ENCODE assay signal across 17 mouse cellular contexts in the genomic region with DNA sequence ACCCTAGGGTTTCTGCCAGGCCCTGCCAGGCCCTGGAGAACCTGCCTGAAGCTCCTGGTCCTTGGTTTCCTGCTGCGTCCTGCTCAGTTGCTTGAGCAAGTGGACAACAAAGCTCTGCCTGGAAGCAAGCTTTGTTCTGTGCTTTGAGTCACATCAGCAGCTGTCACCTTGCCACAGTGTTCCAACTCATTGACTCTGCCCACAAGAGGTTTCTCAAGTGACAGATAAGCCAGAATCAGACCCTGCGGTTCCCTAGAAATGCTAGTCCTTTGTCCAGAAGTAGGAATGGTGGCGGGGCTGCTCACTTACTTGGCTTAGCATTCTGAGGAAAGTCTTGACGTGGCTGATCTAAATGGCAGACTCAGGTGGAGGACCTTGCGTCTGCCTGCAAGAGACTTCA. TPM values are rescaled to one million over a fixed set of nuclear protein-coding genes. Genes with fewer than 3 reads are reported as not detected.
DNase-seq lines count a peak whose midpoint lies in the region; ATAC-seq lines count a peak whose summit lies in the region.
"Had no signal": no experiment of that assay in that cellular context is flagged by ENCODE, and none has a peak within 500 bp of the region (broad histone marks: within the 10 kb centered on the region; RNA-seq: fewer than 3 reads in every experiment).

No protein-coding gene starts in this region.

- no peaks in the 10 kb centered on the region for H3K9me3 ChIP-seq in embryonic facial prominence, embryonic 14.5 days (ENCODE audit: control insufficient read depth, low read length)
- H3K9me3 ChIP-seq in embryonic facial prominence, embryonic 10.5 days = no peaks in the 10 kb centered on the region
- H3K9me3 ChIP-seq: intestine, embryonic 15.5 days; limb, embryonic 12.5 days; midbrain, embryonic 12.5 days; neural tube, embryonic 13.5 days had no signal

- H3K27ac ChIP-seq in embryonic facial prominence, embryonic 14.5 days (replicated peaks; ENCODE audit: low read depth, low read length) = no peak overlapping the region
- no peak overlapping the region for H3K27ac ChIP-seq in embryonic facial prominence, embryonic 10.5 days (replicated peaks)
- H3K27ac ChIP-seq: intestine, embryonic 15.5 days; limb, embryonic 12.5 days; midbrain, embryonic 12.5 days; neural tube, embryonic 13.5 days had no signal

- no peak overlapping the region for H3K9ac ChIP-seq in embryonic facial prominence, embryonic 14.5 days (ENCODE audit: low read depth, low read length)
- H3K9ac ChIP-seq: intestine, embryonic 15.5 days; limb, embryonic 12.5 days; midbrain, embryonic 12.5 days; neural tube, embryonic 13.5 days had no signal

- DNase-seq in embryonic facial prominence, embryonic 14.5 days (ENCODE audit: low spot score) = peak; percentile 51
- DNase-seq in embryonic facial prominence, embryonic 10.5 days (ENCODE audit: low spot score) = no peak
- peak; percentile 31 to 60 for DNase-seq in lung, adult 18-20 months
- no peak for DNase-seq in lung, postnatal 10 days
- peak; percentile 86 for DNase-seq in A20 (ENCODE audit: low read depth, low spot score)
- peak; percentile 42 for DNase-seq in induced T-regulatory cell, adult 2 months (ENCODE audit: low read depth)
- no peak for DNase-seq in frontal cortex, adult 2 months (ENCODE audit: extremely low spot score in 1 of 2, low spot score in 1 of 2)
- no peak for DNase-seq in gastrocnemius, postnatal 25 days
- DNase-seq: adrenal gland, adult 2 months; heart, postnatal 14 days; kidney, postnatal 10 days; right cerebral cortex, adult 18-20 months had no signal

- 80% methylated on average over 5 of the region's 5 CpGs for WGBS in embryonic facial prominence, embryonic 14.5 days
- WGBS in embryonic facial prominence, embryonic 10.5 days = 81% methylated on average over 5 of the region's 5 CpGs

- no peaks in the 10 kb centered on the region for H3K4me1 ChIP-seq in embryonic facial prominence, embryonic 14.5 days (ENCODE audit: control insufficient read depth, insufficient read depth, low read length)
- 0 out of 2 replicates have a peak, but pooled peaks cover 7% of the 10 kb centered on the region for H3K4me1 ChIP-seq in embryonic facial prominence, embryonic 10.5 days
- H3K4me1 ChIP-seq: midbrain, embryonic 12.5 days; neural tube, embryonic 13.5 days had no signal

- no peak overlapping the region for H3K4me3 ChIP-seq in embryonic facial prominence, embryonic 14.5 days (ENCODE audit: low read depth, low read length)
- H3K4me3 ChIP-seq in embryonic facial prominence, embryonic 10.5 days = no peak overlapping the region
- H3K4me3 ChIP-seq: intestine, embryonic 15.5 days; limb, embryonic 12.5 days; midbrain, embryonic 12.5 days; neural tube, embryonic 13.5 days had no signal

- peak; percentile 18; the same call in 1 of the 2 replicates for ATAC-seq in embryonic facial prominence, embryonic 14.5 days (ENCODE audit: low read depth)
- ATAC-seq: intestine, embryonic 15.5 days; Patski had no signal

- H3K36me3 ChIP-seq in embryonic facial prominence, embryonic 14.5 days (ENCODE audit: control insufficient read depth, insufficient read depth, low read length) = no peaks in the 10 kb centered on the region
- no peaks in the 10 kb centered on the region for H3K36me3 ChIP-seq in embryonic facial prominence, embryonic 10.5 days (replicated peaks)
- H3K36me3 ChIP-seq: intestine, embryonic 15.5 days; limb, embryonic 12.5 days; midbrain, embryonic 12.5 days; neural tube, embryonic 13.5 days had no signal

- H3K4me2 ChIP-seq in embryonic facial prominence, embryonic 14.5 days (ENCODE audit: low read depth, low read length) = no peak overlapping the region
- H3K4me2 ChIP-seq: intestine, embryonic 15.5 days; limb, embryonic 12.5 days; midbrain, embryonic 12.5 days; neural tube, embryonic 13.5 days had no signal

- no peaks in the 10 kb centered on the region for H3K27me3 ChIP-seq in embryonic facial prominence, embryonic 14.5 days (replicated peaks; ENCODE audit: control insufficient read depth, insufficient read depth, low read length)
- H3K27me3 ChIP-seq in embryonic facial prominence, embryonic 10.5 days (replicated peaks; ENCODE audit: low read depth, poor library complexity, severe bottlenecking) = no peaks in the 10 kb centered on the region
- H3K27me3 ChIP-seq: intestine, embryonic 15.5 days; limb, embryonic 12.5 days; midbrain, embryonic 12.5 days; neural tube, embryonic 13.5 days; Patski had no signal

RNA-seq across cellular contexts. Expression of a gene that starts 2.9 kb away (rescaled TPM):
- polyA plus RNA-seq in embryonic facial prominence, embryonic 14.5 days (2014; fragmentation: Nextera tagmentation; extraction: Ambion mirVana) = 20.7 and 23.9 TPM in 2 replicates
- polyA plus RNA-seq in embryonic facial prominence, embryonic 10.5 days (2016; fragmentation: Nextera tagmentation; extraction: Ambion mirVana) = 18.7 and 20.9 TPM in 2 replicates
- polyA plus RNA-seq in frontal cortex, adult 2 months (2012; rRNA removed) = 27.0 and 29.7 TPM in 2 replicates
- total RNA-seq in gastrocnemius, postnatal 25 days (2021) = 1 to 10 TPM; 6.7 to 7.4 TPM

Comparison
In these comparisons a context has a peak if more than half of its experiments do, and no peak if none do; other contexts are left out.
1. DNase-seq: peak in embryonic facial prominence, embryonic 14.5 days (single experiment), lung, adult 18-20 months (2 of 2), A20 (single experiment) and induced T-regulatory cell, adult 2 months (single experiment); none in embryonic facial prominence, embryonic 10.5 days (single experiment), lung, postnatal 10 days (single experiment), frontal cortex, adult 2 months (0 of 2) and gastrocnemius, postnatal 25 days (single experiment).